Mouse (Mus musculus): ENCODE data around the gene Pcgf6. TPM values are rescaled to one million over a fixed set of nuclear protein-coding genes. Genes with fewer than 3 reads are reported as not detected.

The Pcgf6 gene
- 16.3 and 18.9 TPM in 2 replicates for polyA plus RNA-seq (2012; ENCODE audit: low replicate concordance)

GRCm38 (mm10) chr19:47050271-47051032, at the start of gene Pcgf6:
Gene Pcgf6, minus strand, starts transcription at chr19:47050906.

GRCm38 (mm10) chr19:47090550-47091156, 39.9 kb upstream of the Pcgf6 start, which contains the start of the genes Usmg5 and Pdcd11:
Gene Usmg5, minus strand, starts transcription at chr19:47090647.
Gene Pdcd11, plus strand, starts transcription at chr19:47090768.

GRCm38 (mm10) chr19:47067096-47067882, 16.6 kb upstream of the Pcgf6 start, which contains the start of gene Taf5:
Gene Taf5, plus strand, starts transcription at chr19:47067746.

GRCm38 (mm10) chr19:47014447-47015381, 36.0 kb downstream of the Pcgf6 start, which contains the start of the genes Ina and Nt5c2:
Gene Ina, plus strand, starts transcription at chr19:47014698.
Gene Nt5c2, minus strand, starts transcription at chr19:47015153.

Other genes with a start within 250 kb of the Pcgf6 start
- gene Ina, start 36.2 kb downstream of the Pcgf6 start, polyA plus RNA-seq (2012; ENCODE audit: low replicate concordance), result 0.11 TPM in 1 of 2 replicates, not detected in the other
- gene Nt5c2, start 35.8 kb downstream of the Pcgf6 start, polyA plus RNA-seq (2012; ENCODE audit: low replicate concordance), result 2.5 and 8.1 TPM in 2 replicates
- gene Taf5, start 16.8 kb upstream of the Pcgf6 start, polyA plus RNA-seq (2012; ENCODE audit: low replicate concordance), result 9.9 and 10.6 TPM in 2 replicates
- gene Usmg5, start 39.7 kb upstream of the Pcgf6 start, polyA plus RNA-seq (2012; ENCODE audit: low replicate concordance), result 3.3 and 8.6 TPM in 2 replicates
- gene Pdcd11, start 39.9 kb upstream of the Pcgf6 start, polyA plus RNA-seq (2012; ENCODE audit: low replicate concordance), result 15.2 and 21.0 TPM in 2 replicates
- 5.5 and 9.5 TPM in 2 replicates for gene Calhm2, start 87.4 kb upstream of the Pcgf6 start, polyA plus RNA-seq (2012; ENCODE audit: low replicate concordance)
- gene Calhm1, start 93.3 kb upstream of the Pcgf6 start, polyA plus RNA-seq (2012; ENCODE audit: low replicate concordance), result not detected in 2 replicates
- not detected in 2 replicates for gene Calhm3, start 106.9 kb upstream of the Pcgf6 start, polyA plus RNA-seq (2012; ENCODE audit: low replicate concordance)
- gene Neurl1a, start 127.9 kb upstream of the Pcgf6 start, polyA plus RNA-seq (2012; ENCODE audit: low replicate concordance), result 0.68 and 1.0 TPM in 2 replicates